Mouse (Mus musculus) lung, postnatal 0 days (tissue): Measurements from ENCODE around the gene Fap. TPM values are rescaled to one million over a fixed set of nuclear protein-coding genes. Genes with fewer than 3 reads are reported as not detected.
A peak's percentile ranks its signal among the peaks of the same experiment; 100 is the strongest.

Experiments
- ATAC-seq: fragments of 200-750 bp; cut with Nextera tagmentation; 2 replicates; pipeline ENCODE4 v1.8.0; 2017; ENCODE audit warnings: moderate library complexity
- DNase-seq: peaks from one replicate; pipeline ENCODE4 v3.0.0-alpha.2; 2016; ENCODE audit warnings: low spot score
- H3K27ac ChIP-seq: fragments of 300-500 bp; sonication (generic); 2 replicates; pipeline ENCODE4 v1.5.1; 2014; ENCODE audit warnings: antibody characterized with exemption, mild to moderate bottlenecking, low read length, mixed read lengths
- H3K27me3 ChIP-seq: fragments of 300-500 bp; sonication (generic); replicated peaks from 2 replicates; pipeline ENCODE4 v1.6.1; 2014; ENCODE audit warnings: low read length, mixed read lengths; ENCODE audit not compliant: insufficient read depth
- H3K36me3 ChIP-seq: fragments of 300-500 bp; sonication (generic); 2 replicates; pipeline ENCODE4 v1.6.1; 2014; ENCODE audit warnings: low read length, mixed read lengths; ENCODE audit not compliant: insufficient read depth
- H3K4me1 ChIP-seq: fragments of 300-500 bp; sonication (generic); 2 replicates; pipeline ENCODE4 v1.6.1; 2014; ENCODE audit warnings: antibody characterized with exemption, low read depth, low read length, mixed read lengths; ENCODE audit not compliant: insufficient read depth
- H3K4me2 ChIP-seq: fragments of 300-500 bp; sonication (generic); replicated peaks from 2 replicates; pipeline ENCODE4 v1.6.1; 2014; ENCODE audit warnings: low read depth, mild to moderate bottlenecking, low read length, moderate library complexity, mixed read lengths
- H3K4me3 ChIP-seq: fragments of 300-500 bp; sonication (generic); 2 replicates; pipeline ENCODE4 v1.5.1; 2014; ENCODE audit warnings: low read depth, low read length
- H3K9ac ChIP-seq: fragments of 300-500 bp; sonication (generic); replicated peaks from 2 replicates; pipeline ENCODE4 v1.6.1; 2014; ENCODE audit warnings: low read depth, mild to moderate bottlenecking
- H3K9me3 ChIP-seq: fragments of 300-500 bp; sonication (generic); 2 replicates; pipeline ENCODE4 v1.6.1; 2016; ENCODE audit warnings: low read length, mixed read lengths
- CTCF ChIP-seq: IDR thresholded peaks from 2 replicates; pipeline ENCODE4 v1.5.1; 2016; ENCODE audit warnings: antibody characterized with exemption, mild to moderate bottlenecking
- EP300 ChIP-seq: IDR thresholded peaks from 2 replicates; pipeline ENCODE4 v1.6.1; 2016; ENCODE audit warnings: antibody characterized with exemption, mild to moderate bottlenecking, control low read depth
- WGBS: fragments of 180-500 bp; shearing (Covaris S2); extraction: QIAGEN DNeasy Blood & Tissue Kit; methylation state at CpG from one replicate; pipeline ENCODE4 v1.1.7; 2014; 5-methylcytosine and 5-hydroxymethylcytosine counted together
- polyA plus RNA-seq: library from polyadenylated mRNA; unstranded; fragments of >200 nt; fragmentation: Nextera tagmentation; extraction: Ambion mirVana; gene quantifications from 2 replicates; pipeline ENCODE4 v1.2.1, GENCODE M21; 2015

Fap gene
- polyA plus RNA-seq, 1 experiment from 2014 or later: 0.90 TPM

- H3K9ac ChIP-seq: no peak overlapping the region
- no peaks in the 10 kb centered on the region for H3K27me3 ChIP-seq
- TF ChIP-seq CTCF (no peak), EP300 (no peak)
- no peaks in the 10 kb centered on the region for H3K9me3 ChIP-seq
- no peak overlapping the region for H3K4me3 ChIP-seq
- H3K27ac ChIP-seq: no peak overlapping the region
- 64% methylated on average over 4 of the region's 4 CpGs for WGBS
- H3K4me2 ChIP-seq: no peak overlapping the region
- DNase-seq (no peak), ATAC-seq (no peak)
- no peaks in the 10 kb centered on the region for H3K4me1 ChIP-seq
- no peaks in the 10 kb centered on the region for H3K36me3 ChIP-seq
These were observed 24.7 kb downstream of the Fap start for GRCm38 (mm10) chr2:62549131-62549530.

GRCm38 (mm10) chr2:62548104-62548503, 25.8 kb downstream of the Fap start:
- no peak overlapping the region for H3K9ac ChIP-seq
- TF ChIP-seq CTCF (no peak), EP300 (no peak)
- no peaks in the 10 kb centered on the region for H3K36me3 ChIP-seq
- no peaks in the 10 kb centered on the region for H3K27me3 ChIP-seq
- H3K27ac ChIP-seq: no peak overlapping the region
- no peak overlapping the region for H3K4me3 ChIP-seq
- H3K4me1 ChIP-seq: no peaks in the 10 kb centered on the region
- DNase-seq (no peak), ATAC-seq (no peak)
- H3K4me2 ChIP-seq: no peak overlapping the region
- H3K9me3 ChIP-seq: no peaks in the 10 kb centered on the region
- 83% methylated on average over 5 of the region's 5 CpGs for WGBS

DNA sequence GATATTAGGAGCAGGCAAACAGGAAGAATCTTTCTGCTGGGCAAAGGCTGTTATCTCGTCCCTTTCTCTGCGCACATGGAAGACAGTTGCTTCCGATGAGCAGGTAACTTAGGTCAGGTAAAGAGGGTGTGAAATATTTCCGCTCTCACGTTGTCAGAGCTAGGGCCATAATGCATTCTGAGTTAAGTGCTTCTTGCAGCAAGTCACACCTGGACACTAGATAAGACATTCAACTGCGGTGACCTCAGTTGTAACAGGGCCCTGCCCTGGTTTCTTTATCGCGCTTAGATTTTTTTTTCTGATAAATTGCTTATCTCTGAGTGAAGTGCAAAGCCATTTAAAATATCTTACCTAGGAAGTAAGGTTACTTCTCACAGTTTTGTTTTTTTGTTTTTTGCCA, 38.4 kb downstream of the Fap start:
- TF ChIP-seq EP300 (no peak), CTCF (no peak)
- H3K4me3 ChIP-seq: no peak overlapping the region
- ATAC-seq: no peak
- H3K27ac ChIP-seq: no peak overlapping the region
- no peak for DNase-seq
- no peaks in the 10 kb centered on the region for H3K27me3 ChIP-seq
- no peaks in the 10 kb centered on the region for H3K4me1 ChIP-seq
- no peak overlapping the region for H3K4me2 ChIP-seq
- no peak overlapping the region for H3K9ac ChIP-seq
- WGBS: 37% methylated on average over 8 of the region's 8 CpGs
- H3K36me3 ChIP-seq: no peaks in the 10 kb centered on the region
- no peaks in the 10 kb centered on the region for H3K9me3 ChIP-seq

GRCm38 (mm10) chr2:62531065-62531464, 42.8 kb downstream of the Fap start:
- Histone ChIP-seq H3K27me3 (no peaks in the 10 kb centered on the region), H3K9ac (no peak overlapping the region), H3K9me3 (no peaks in the 10 kb centered on the region), H3K4me2 (no peak overlapping the region), H3K4me3 (no peak overlapping the region), H3K27ac (no peak overlapping the region), H3K4me1 (no peaks in the 10 kb centered on the region), H3K36me3 (no peaks in the 10 kb centered on the region)
- 19% methylated on average over 1 of the region's 1 CpGs for WGBS
- DNase-seq (peak; percentile 6), ATAC-seq (no peak)
- TF ChIP-seq CTCF: no peak
- no peak for TF ChIP-seq EP300

- WGBS: 84% methylated on average over 9 of the region's 9 CpGs
- no peak for DNase-seq
These were observed 47.5 kb downstream of the Fap start for GRCm38 (mm10) chr2:62526399-62526798.

DNA sequence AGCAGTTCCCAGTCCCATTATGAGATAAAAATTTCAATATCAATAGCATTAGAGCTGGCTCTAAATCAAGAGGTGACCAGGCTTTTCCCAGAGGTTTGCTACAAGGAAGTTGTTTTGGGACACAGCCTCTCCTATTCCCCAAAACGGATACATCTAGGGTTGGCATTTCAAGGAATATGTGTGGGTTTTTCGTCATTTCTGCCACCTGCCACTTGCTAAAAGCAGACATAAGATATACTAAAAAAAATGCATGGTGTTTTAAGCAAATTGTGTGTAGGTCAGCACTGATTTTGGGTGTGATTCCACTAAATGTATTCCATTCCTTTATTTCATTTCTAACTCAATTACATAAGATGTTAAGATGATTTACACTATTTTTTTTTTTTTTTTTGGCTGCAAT, 56.1 kb downstream of the Fap start:
- Histone ChIP-seq H3K4me2 (no peak overlapping the region), H3K9ac (no peak overlapping the region), H3K36me3 (no peaks in the 10 kb centered on the region), H3K4me3 (no peak overlapping the region), H3K27me3 (no peaks in the 10 kb centered on the region), H3K27ac (no peak overlapping the region), H3K9me3 (no peaks in the 10 kb centered on the region), H3K4me1 (no peaks in the 10 kb centered on the region)
- DNase-seq (no peak), ATAC-seq (no peak)
- 82% methylated on average over 2 of the region's 2 CpGs for WGBS
- TF ChIP-seq EP300 (no peak), CTCF (no peak)

More at GRCm38 (mm10) chr2:62526399-62526798, 47.5 kb downstream of the Fap start:
- Histone ChIP-seq H3K27me3 (no peaks in the 10 kb centered on the region), H3K27ac (no peak overlapping the region), H3K9me3 (no peaks in the 10 kb centered on the region), H3K4me1 (no peaks in the 10 kb centered on the region), H3K9ac (no peak overlapping the region), H3K36me3 (no peaks in the 10 kb centered on the region), H3K4me2 (no peak overlapping the region), H3K4me3 (no peak overlapping the region)
- no peak for ATAC-seq
- TF ChIP-seq CTCF: no peak
- no peak for TF ChIP-seq EP300

- no peak overlapping the region for H3K9ac ChIP-seq
- WGBS: 77% methylated on average over 6 of the region's 6 CpGs
- no peaks in the 10 kb centered on the region for H3K4me1 ChIP-seq
- no peaks in the 10 kb centered on the region for H3K27me3 ChIP-seq
- H3K27ac ChIP-seq: no peak overlapping the region
- no peak overlapping the region for H3K4me2 ChIP-seq
- H3K9me3 ChIP-seq: no peaks in the 10 kb centered on the region
- H3K4me3 ChIP-seq: no peak overlapping the region
- ATAC-seq (no peak), DNase-seq (no peak)
- TF ChIP-seq EP300 (no peak), CTCF (no peak)
- no peaks in the 10 kb centered on the region for H3K36me3 ChIP-seq
These were observed 59.4 kb downstream of the Fap start for GRCm38 (mm10) chr2:62514477-62514876.
